Mouse (Mus musculus) heart, postnatal 0 days (tissue): ENCODE measurements around the gene Slc5a6. TPM values are rescaled to one million over a fixed set of nuclear protein-coding genes. Genes with fewer than 3 reads are reported as not detected.
A peak's percentile ranks its signal among the peaks of the same experiment; 100 is the strongest.

Experiments used
- ATAC-seq: fragments of 200-750 bp; cut with Nextera tagmentation; 2 replicates; pipeline ENCODE4 v1.8.0; 2017; ENCODE audit warnings: low read depth, moderate number of reproducible peaks, moderate library complexity; ENCODE audit not compliant: insufficient read depth
- DNase-seq: peaks from one replicate; pipeline ENCODE4 v3.0.0-alpha.2; 2016; ENCODE audit warnings: low spot score
- H3K27ac ChIP-seq: fragments of 300-500 bp; sonication (generic); 2 replicates; pipeline ENCODE4 v1.5.1; 2014; ENCODE audit warnings: low read depth, mild to moderate bottlenecking
- H3K27me3 ChIP-seq: fragments of 300-500 bp; sonication (generic); 2 replicates; pipeline ENCODE4 v1.6.1; 2014; ENCODE audit warnings: low read length, mixed read lengths; ENCODE audit not compliant: control insufficient read depth, insufficient read depth
- H3K36me3 ChIP-seq: fragments of 300-500 bp; sonication (generic); replicated peaks from 2 replicates; pipeline ENCODE4 v1.6.1; 2014; ENCODE audit warnings: low read length, mixed read lengths; ENCODE audit not compliant: control insufficient read depth, insufficient read depth
- H3K4me1 ChIP-seq: fragments of 300-500 bp; sonication (generic); 2 replicates; pipeline ENCODE4 v1.6.1; 2014; ENCODE audit warnings: antibody characterized with exemption; ENCODE audit not compliant: control insufficient read depth, insufficient read depth
- H3K4me2 ChIP-seq: fragments of 300-500 bp; sonication (generic); 2 replicates; pipeline ENCODE4 v1.6.1; 2014; ENCODE audit warnings: low read depth, mild to moderate bottlenecking, low read length, moderate library complexity
- H3K4me3 ChIP-seq: fragments of 300-500 bp; sonication (generic); 2 replicates; pipeline ENCODE4 v1.5.1; 2014; ENCODE audit warnings: low read depth, low read length
- H3K9ac ChIP-seq: fragments of 300-500 bp; sonication (generic); replicated peaks from 2 replicates; pipeline ENCODE4 v1.6.1; 2014; ENCODE audit warnings: low read depth, low read length, mixed read lengths
- H3K9me3 ChIP-seq: fragments of 300-500 bp; sonication (generic); replicated peaks from 2 replicates; pipeline ENCODE4 v1.6.1; 2016; ENCODE audit warnings: low read length; ENCODE audit not compliant: control insufficient read depth
- CTCF ChIP-seq: IDR thresholded peaks from 2 replicates; pipeline ENCODE4 v1.5.1; 2016; ENCODE audit warnings: antibody characterized with exemption, control low read depth, low read depth
- EP300 ChIP-seq: IDR thresholded peaks from 2 replicates; pipeline ENCODE4 v1.6.1; 2016; ENCODE audit warnings: antibody characterized with exemption, low read depth
- WGBS: fragments of 180-500 bp; shearing (Covaris S2); extraction: QIAGEN DNeasy Blood & Tissue Kit; methylation state at CpG from one replicate; pipeline ENCODE4 v1.1.7; 2014; 5-methylcytosine and 5-hydroxymethylcytosine counted together
- polyA plus RNA-seq: library from polyadenylated mRNA; unstranded; fragments of >200 nt; fragmentation: Nextera tagmentation; extraction: Ambion mirVana; gene quantifications from 2 replicates; pipeline ENCODE4 v1.2.1, GENCODE M21; 2015
- total RNA-seq: library from RNA; depleted of rRNA; stranded (reverse); fragments of >200 nt; gene quantifications from 2 replicates; pipeline ENCODE4 v1.2.3, GENCODE M21; 2014; ENCODE audit warnings: low replicate concordance; rRNA removed

The Slc5a6 gene
- total RNA-seq (7.1 and 7.7 TPM in 2 replicates), polyA plus RNA-seq (5.2 and 5.5 TPM in 2 replicates)

DNA sequence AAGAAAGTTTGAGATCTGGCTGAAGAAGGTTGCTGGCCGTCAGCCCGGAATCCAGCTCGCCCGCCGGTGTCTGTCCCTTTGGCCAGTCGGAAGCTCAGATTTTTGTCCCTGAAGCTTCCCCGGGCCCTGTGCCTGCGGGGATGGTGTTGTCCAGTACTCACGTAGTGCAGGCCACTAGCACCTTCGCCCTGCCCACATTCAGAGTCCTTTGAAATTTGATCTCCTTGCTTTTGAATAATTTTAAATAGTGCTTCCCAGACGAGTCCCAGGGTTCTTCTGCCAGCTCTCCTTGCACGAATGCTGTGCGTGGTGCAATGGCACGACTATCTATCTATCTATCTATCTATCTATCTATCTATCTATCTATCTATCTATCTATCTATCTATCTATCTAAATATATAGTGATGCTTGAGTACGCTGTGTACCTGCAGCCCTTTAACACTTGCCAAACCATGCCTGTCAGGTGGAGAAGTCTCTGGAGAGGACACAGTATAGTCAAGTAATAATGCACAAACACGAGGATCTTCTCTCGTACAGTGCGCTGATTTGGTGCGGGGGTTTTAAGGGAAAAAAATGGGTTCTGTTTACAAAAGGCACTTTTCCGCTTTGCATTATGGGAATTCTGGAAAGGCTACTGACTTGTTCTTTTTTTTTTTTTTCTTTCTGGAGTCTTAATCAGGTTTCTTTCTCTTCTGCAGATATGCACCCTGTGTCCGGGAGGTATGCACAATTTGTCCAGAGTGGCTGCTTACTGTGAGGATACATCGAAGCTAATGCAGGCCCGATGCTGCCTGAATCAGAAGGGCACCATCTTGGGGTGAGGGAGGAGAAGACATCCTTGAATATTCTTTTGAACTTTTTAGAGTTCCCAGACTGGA lies at the start of gene Slc5a6:
Gene Slc5a6, minus strand, starts transcription at position 162 of the 879 bp plus-strand sequence.
- Histone ChIP-seq H3K36me3 (0 out of 2 replicates have a peak, but pooled peaks cover 18% of the 10 kb centered on the region), H3K9ac (peak within 1 kb of the TSS; percentile 86), H3K27ac (peak within 1 kb of the TSS; percentile 98), H3K4me3 (peak within 1 kb of the TSS; percentile 83), H3K9me3 (no peaks in the 10 kb centered on the region), H3K27me3 (no peaks in the 10 kb centered on the region), H3K4me1 (peaks cover 6% of the 10 kb centered on the region; the same call in 1 of the 2 replicates), H3K4me2 (peak within 1 kb of the TSS; percentile 94)
- peak; percentile 78 for DNase-seq
- peak; percentile 63 for TF ChIP-seq CTCF
- TF ChIP-seq EP300: no peak
- under 1% methylated on average over 23 of the region's 23 CpGs for WGBS
- ATAC-seq: peak; percentile 59

DNA sequence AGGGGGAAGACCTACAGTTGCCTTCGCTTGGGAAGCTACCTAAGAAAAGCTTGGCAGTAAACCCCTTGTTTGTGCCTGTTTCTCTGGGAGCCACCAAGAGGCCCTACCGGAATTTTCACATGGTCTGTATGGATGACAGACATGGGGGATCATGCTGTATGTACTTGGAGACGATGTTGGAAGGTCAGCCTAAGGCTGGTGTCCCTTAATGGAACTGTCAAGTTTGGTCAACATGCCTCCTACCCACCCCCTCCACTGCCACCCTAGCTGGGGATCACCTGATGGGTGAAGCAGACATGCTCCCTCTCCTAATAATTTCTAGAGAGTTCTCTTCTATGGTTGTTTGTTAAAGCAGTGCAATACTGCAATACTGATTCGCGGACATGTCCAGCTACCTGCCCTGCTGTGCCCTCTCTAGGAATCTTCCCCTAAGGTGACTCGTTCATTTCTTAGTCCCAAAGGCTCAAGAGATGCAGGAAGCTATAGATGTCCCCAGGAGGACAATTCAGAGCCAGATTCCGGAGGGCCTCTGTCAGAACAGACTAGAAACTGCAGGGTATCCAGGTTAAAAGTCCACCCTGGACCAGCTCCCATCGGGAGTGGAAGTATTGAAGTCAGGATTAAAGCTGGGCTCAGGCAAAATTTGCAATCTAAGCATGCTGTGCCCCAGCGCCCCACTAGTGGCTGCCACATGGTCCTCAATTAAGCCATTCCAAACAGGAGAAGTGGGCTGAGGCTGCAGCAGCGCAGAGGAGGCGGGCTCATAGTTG lies 47.2 kb upstream of the Slc5a6 start:
- H3K4me2 ChIP-seq: peak overlapping the region; percentile 52
- ATAC-seq: no peak
- no peak overlapping the region for H3K9ac ChIP-seq
- peaks cover 67% of the 10 kb centered on the region for H3K27me3 ChIP-seq
- peaks cover 22% of the 10 kb centered on the region; the same call in 1 of the 2 replicates for H3K4me1 ChIP-seq
- H3K4me3 ChIP-seq: peak overlapping the region; percentile 44
- H3K9me3 ChIP-seq: no peaks in the 10 kb centered on the region
- no peaks in the 10 kb centered on the region for H3K36me3 ChIP-seq
- H3K27ac ChIP-seq: no peak overlapping the region
- no peak for DNase-seq
- TF ChIP-seq CTCF: no peak
- no peak for TF ChIP-seq EP300
- WGBS: 31% methylated on average over 11 of the region's 11 CpGs

DNA sequence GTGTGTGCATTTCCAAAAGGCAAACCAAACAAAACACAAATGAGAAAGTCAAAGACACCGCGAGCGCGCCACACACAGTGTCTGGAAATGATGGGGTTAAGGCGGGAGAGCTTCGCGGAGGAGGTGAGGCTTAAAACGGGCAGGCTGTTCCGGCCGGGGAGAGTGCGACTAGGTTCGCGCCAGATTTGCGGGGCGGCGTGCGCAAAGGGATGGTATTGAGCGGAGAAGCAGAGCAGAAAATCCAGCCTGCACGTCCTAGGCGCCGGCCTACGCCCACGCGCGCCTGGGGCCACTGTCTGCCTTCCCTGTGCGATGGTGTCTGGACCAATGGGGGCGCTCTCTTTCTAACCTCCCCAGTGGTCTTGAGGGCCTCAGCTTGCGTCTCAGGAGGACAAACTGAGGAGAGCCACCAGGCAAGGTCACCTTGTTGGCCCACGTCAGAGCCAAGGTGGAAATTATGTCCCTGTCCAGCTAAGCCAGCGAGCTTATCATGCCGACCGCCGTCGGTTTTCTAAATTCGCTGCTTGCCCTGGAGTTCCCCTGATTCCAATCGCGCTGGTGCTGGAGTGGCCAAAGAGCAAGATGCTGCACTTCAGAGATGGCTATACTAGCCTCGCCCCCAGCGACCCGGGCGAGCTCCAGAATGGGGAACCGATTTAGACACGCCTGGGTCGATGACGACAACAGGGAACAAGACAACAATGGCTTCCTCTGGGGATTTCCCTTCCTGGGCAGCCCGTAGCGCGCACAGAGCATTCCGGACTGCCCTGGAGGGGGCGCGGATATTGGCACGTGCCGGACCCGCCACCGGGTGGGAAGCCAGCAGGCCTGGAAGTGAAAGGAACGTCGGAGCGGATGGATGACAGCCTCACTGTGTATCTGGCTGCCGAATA lies 46.3 kb upstream of the Slc5a6 start:
- peaks cover 76% of the 10 kb centered on the region for H3K27me3 ChIP-seq
- H3K4me2 ChIP-seq: peak overlapping the region; percentile 52
- no peaks in the 10 kb centered on the region for H3K36me3 ChIP-seq
- DNase-seq: peak; percentile 76
- H3K9ac ChIP-seq: no peak overlapping the region
- H3K4me3 ChIP-seq: peak overlapping the region; percentile 44
- WGBS: under 1% methylated on average over 59 of the region's 59 CpGs
- no peak for TF ChIP-seq CTCF
- no peak for TF ChIP-seq EP300
- no peaks in the 10 kb centered on the region for H3K9me3 ChIP-seq
- H3K4me1 ChIP-seq: peaks cover 22% of the 10 kb centered on the region; the same call in 1 of the 2 replicates
- peak; percentile 80 for ATAC-seq
- H3K27ac ChIP-seq: no peak overlapping the region

DNA sequence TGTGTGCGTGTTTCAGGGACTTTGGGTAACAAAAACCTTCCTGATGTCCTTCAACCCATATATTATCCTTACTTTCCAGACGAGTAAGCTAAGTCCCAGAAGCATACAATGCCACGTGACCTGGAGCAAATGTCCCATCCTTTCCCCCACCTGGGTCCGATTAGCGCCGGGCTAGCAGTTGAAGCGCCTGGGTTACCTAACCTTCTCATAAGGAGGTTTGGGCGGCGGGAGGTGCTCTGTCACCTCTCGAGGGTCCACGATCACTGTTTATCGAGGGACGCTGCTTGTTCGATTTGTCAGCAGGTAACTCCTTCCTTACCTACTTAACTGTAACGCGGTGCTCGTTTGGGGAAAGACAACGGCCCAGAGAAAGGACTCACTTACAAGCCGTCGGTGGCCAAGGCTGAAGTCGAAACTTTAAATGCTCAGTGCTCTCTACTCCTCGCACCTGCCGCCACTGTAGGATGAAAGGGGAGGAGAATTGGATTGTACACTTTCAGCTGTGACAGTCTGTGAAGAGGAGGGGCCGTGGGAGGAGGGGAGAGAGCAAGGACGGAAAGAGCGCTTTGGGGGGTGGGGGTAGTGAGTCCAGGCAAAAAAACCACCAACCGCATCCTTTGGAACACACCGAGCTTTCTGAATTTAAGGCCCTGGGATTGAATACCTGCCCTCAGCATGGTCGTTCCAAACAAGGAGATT lies 45.5 kb upstream of the Slc5a6 start:
- Histone ChIP-seq H3K4me1 (peaks cover 22% of the 10 kb centered on the region; the same call in 1 of the 2 replicates), H3K4me3 (peak overlapping the region; percentile 44), H3K9ac (no peak overlapping the region), H3K4me2 (peak overlapping the region; percentile 52), H3K27me3 (peaks cover 82% of the 10 kb centered on the region), H3K9me3 (no peaks in the 10 kb centered on the region), H3K27ac (no peak overlapping the region), H3K36me3 (no peaks in the 10 kb centered on the region)
- no peak for TF ChIP-seq CTCF
- no peak for TF ChIP-seq EP300
- no peak for ATAC-seq
- WGBS: 3% methylated on average over 29 of the region's 29 CpGs
- no peak for DNase-seq
